Mouse (Mus musculus) cerebellum, adult 2 months (tissue): Measurements from ENCODE around the gene Ddx39b. TPM values are rescaled to one million over a fixed set of nuclear protein-coding genes. Genes with fewer than 3 reads are reported as not detected.

ENCODE experiments used
- DNase-seq, 2 experiments: peaks; one replicate each; pipeline ENCODE4 v3.0.0; 2021
- H3K27ac ChIP-seq: fragments of 200-500 bp; 2 replicates; pipeline ENCODE4 v1.5.1; 2012; ENCODE audit warnings: low read length, control low read depth, inconsistent platforms; ENCODE audit not compliant: insufficient read depth
- H3K27me3 ChIP-seq: fragments of 200-500 bp; 2 replicates; pipeline ENCODE4 v1.6.1; 2012; ENCODE audit warnings: inconsistent platforms, mild to moderate bottlenecking, low read length, moderate library complexity; ENCODE audit not compliant: control insufficient read depth, insufficient read depth
- H3K4me1 ChIP-seq: fragments of 200-500 bp; 2 replicates; pipeline ENCODE4 v1.6.1; 2011; ENCODE audit warnings: low read length; ENCODE audit not compliant: control insufficient read depth, insufficient read depth
- H3K4me3 ChIP-seq: fragments of 200-500 bp; replicated peaks from 2 replicates; pipeline ENCODE3; 2011; ENCODE audit warnings: mild to moderate bottlenecking, low read depth, low read length, control low read depth; ENCODE audit not compliant: insufficient read depth
- CTCF ChIP-seq: fragments of 200-500 bp; IDR thresholded peaks from 2 replicates; pipeline ENCODE4 v1.5.1; 2011; ENCODE audit warnings: low read depth, mild to moderate bottlenecking, control low read depth, low read length, moderate library complexity, borderline replicate concordance; ENCODE audit not compliant: insufficient read depth
- POLR2A ChIP-seq: fragments of 200-500 bp; IDR thresholded peaks from 2 replicates; pipeline ENCODE4 v1.6.1; 2011; ENCODE audit warnings: low read length, control low read depth, borderline replicate concordance; ENCODE audit not compliant: insufficient read depth
- WGBS: fragments of 180-500 bp; shearing (Covaris S2); methylation state at CpG from one replicate; pipeline ENCODE4 v1.1.7; 2018; 5-methylcytosine and 5-hydroxymethylcytosine counted together
- polyA plus RNA-seq: library from polyadenylated mRNA; depleted of rRNA; stranded (reverse); fragments of >200 nt; gene quantifications from 2 replicates; pipeline ENCODE4 v1.2.3, GENCODE M21; 2012

Gene Ddx39b
- polyA plus RNA-seq, 1 experiment, result 438 TPM

DNA sequence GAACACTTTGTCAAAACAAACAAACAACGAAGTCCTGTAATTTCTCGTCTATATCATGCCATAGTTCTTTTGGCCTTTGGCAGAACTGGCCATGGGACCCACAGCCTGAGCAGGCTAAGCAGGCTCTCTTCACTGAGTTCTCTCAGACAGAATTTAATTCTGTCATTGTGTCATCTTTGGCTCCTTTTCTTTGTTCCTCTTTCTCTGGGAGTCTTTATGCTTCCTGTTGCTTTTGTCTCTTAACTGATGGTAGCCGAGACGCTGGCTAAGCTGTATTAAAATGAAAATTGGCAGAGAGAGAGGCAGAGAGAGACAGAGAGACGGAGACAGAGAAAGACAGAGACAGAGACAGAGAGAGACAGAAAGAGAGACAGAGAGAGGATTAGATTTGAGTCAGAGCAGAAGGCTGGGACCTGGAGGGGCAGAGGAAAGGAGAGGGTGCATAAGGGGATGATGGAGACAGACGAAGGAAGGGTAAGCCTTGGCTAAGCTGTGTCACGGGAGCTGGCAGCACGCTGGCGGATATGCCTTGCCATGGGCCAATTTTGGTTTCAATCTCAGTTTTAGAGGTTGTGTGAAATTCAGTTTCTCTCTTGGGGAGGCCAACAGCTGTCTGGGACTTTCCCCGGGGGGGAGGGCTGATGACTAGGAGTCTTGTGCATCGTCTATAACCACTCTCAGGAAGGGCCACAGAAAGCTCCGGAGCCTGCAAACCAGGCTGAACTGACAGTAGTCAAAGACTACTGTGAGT lies 31.6 kb upstream of the Ddx39b start:
- Histone ChIP-seq H3K4me1 (no peaks in the 10 kb centered on the region), H3K4me3 (no peak overlapping the region), H3K27ac (no peak overlapping the region), H3K27me3 (no peaks in the 10 kb centered on the region)
- 68% methylated on average over 12 of the region's 12 CpGs for WGBS
- DNase-seq, result no peak
- no peak for TF ChIP-seq POLR2A
- no peak for TF ChIP-seq CTCF

DNA sequence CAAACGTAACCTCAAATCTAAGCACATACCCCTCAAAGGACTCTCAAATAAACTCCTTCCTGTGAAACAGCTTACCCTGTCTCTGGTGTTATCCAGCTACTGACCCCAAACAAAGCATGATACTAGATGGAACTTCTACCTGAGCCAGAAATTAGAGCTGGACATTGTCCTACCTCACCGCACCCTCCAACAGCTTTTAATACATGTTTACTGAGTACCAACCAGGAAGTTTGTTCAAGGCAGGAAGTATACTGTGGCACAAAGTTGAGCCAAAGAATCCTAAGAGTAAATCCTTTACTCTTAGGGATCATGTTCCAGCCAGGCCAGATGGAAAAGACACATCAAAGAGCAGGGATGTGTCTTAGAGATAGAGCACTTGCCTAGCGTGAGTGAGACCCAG lies 31.0 kb upstream of the Ddx39b start:
- H3K4me1 ChIP-seq, result no peaks in the 10 kb centered on the region
- no peaks in the 10 kb centered on the region for H3K27me3 ChIP-seq
- no peak for DNase-seq
- TF ChIP-seq POLR2A, result no peak
- TF ChIP-seq CTCF, result no peak
- 82% methylated on average over 3 of the region's 3 CpGs for WGBS
- H3K4me3 ChIP-seq, result no peak overlapping the region
- no peak overlapping the region for H3K27ac ChIP-seq

DNA sequence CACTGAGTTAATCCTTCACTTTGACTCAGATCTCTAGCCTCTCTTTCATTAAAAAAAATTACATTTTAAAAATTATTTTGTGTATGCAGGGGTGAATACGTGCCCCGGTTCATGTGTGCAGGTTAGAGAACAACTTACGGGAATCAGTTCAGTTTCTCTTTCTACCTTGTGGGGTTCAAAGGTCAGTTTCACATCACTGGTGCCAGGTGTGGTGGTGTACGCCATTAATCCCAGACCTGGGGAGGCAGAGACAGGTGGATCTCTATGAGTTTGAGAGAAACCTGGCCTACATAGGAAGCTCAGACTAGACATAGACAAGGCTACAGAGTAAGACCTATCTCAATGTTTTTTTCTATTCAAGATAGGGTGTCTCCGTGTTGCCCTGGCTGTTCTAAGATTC lies 28.5 kb upstream of the Ddx39b start:
- H3K27ac ChIP-seq, result no peak overlapping the region
- H3K4me1 ChIP-seq, result no peaks in the 10 kb centered on the region
- H3K4me3 ChIP-seq, result no peak overlapping the region
- WGBS, result 93% methylated on average over 5 of the region's 5 CpGs
- no peak for TF ChIP-seq POLR2A
- TF ChIP-seq CTCF, result no peak
- DNase-seq, result no peak
- H3K27me3 ChIP-seq, result no peaks in the 10 kb centered on the region

DNA sequence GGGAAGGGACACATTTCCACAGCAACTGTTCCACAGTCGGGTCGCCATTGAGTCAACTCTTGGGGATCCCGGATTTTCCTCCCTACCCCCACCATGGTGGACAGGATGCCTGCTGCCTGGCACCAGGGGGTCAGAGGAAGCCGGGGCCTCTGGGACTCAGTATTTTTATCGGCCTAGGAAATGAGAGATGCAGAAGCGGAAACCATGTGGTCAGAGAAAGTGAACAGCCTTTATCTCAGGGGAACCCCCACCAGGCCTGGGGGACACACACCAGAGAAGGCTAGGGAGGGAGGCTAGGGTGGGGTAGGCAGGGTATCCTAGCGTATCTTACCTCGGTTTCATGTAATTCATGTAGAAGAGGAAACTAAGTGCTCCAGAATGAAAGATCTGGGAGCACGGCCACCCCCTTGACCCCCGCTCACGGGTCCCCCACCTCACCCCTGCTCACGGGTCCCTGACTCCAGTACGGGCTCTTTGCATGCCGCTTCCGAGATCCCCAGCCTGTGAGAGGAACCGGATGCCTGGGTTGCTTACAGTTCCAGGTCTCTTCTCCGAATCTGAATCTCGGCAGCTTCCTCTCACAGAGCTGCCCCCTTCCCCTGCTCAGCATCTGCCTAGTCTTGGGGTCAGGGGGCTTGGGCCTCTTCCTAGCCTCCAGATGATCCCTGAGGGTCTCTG lies 22.9 kb upstream of the Ddx39b start:
- peaks cover 15% of the 10 kb centered on the region for H3K4me1 ChIP-seq
- no peak for DNase-seq
- no peaks in the 10 kb centered on the region for H3K27me3 ChIP-seq
- no peak overlapping the region for H3K27ac ChIP-seq
- TF ChIP-seq CTCF (no peak), POLR2A (no peak)
- 83% methylated on average over 18 of the region's 18 CpGs for WGBS
- no peak overlapping the region for H3K4me3 ChIP-seq

DNA sequence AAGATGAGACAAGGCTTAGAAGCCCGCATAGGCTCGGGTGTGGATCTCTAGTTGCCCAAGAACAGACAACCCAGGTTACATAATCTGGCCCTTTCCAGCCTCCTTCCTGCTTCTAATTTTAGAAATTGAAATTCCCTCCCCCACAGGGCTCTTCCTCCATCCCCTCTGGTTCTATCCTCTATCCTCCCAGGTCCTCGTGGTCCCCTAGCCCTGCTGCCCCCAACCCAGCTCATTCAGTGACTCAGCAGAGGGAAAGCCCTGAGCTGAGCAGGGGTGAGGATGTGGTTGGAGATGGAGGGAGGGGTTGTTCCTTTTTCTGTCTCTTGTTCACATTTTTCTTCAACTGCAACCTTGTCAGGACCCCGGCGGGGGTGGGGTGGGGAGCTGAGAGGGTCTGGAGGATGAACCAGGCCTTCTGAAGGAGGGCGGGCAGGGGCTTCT lies 21.9 kb upstream of the Ddx39b start:
- no peaks in the 10 kb centered on the region for H3K27me3 ChIP-seq
- TF ChIP-seq POLR2A, result no peak
- no peak for TF ChIP-seq CTCF
- DNase-seq, result peak in 1 of 2 experiments; percentile 36
- no peak overlapping the region for H3K4me3 ChIP-seq
- H3K27ac ChIP-seq, result peak overlapping the region; percentile 46; the same call in 1 of the 2 replicates
- peaks cover 15% of the 10 kb centered on the region for H3K4me1 ChIP-seq
- WGBS, result 49% methylated on average over 6 of the region's 6 CpGs

DNA sequence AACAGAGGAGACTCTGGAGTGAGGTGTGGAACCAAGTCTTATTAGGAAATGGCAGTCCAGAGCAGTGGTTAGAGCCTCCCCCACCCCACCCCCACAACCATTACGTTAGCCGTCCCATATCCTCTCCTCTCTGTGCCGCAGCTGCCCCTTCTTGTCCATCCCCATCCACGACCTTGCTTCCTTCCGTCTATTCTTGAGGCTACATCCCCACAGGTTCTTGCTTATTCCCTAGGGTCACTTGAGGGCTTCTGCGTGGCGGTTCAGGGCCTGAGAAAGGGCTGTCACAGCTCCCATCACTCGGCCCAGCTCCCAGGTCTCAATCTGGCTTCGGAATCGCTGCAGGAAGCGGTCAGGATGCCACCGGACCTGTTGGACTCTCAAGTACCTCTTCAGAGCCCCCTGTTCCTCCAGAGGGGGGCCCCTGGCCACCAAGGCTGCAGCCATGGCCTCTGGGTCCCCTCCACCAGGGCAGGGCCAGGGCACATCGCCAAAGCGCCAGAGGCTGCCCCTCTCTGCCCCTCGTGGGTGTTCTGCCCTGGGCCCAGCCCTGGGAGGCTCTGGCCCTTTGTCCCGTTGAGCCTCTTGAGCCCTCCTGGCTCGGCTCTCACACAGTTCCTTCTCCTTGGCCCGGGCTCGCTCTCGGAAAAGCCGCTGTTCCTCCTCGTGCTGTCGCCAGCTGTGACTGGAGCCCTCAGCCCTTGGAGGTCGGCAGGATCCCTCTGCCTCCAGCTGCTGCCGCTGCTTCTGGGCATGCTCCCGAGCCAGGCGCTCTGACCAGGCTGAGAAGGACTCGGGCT lies 21.2 kb upstream of the Ddx39b start, which contains the start of gene Gm16181:
Gene Gm16181, plus strand, starts transcription at position 679 of the 797 bp plus-strand sequence.
- peak within 1 kb of the TSS; percentile 46; the same call in 1 of the 2 replicates for H3K27ac ChIP-seq

DNA sequence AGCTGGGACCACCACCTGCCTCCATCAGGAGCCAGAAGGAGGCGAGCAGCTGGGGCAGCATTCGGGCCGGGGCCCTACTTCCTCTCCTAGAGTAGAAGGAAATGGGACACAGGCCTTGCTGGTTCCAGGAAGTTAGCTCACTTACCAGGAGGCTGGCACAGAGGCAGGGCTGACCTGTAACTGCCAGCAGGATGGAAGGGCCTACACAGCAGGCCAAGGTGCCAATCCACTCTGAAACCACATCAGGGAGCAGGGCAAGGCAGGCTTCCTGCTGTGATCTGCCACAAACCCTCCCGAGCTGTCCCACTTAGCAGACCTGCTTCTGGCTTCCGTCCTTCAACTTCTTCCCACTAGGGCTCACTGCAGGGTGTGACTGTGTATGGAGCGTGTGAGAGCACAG lies 19.2 kb upstream of the Ddx39b start:
- H3K4me1 ChIP-seq, result peaks cover 15% of the 10 kb centered on the region
- H3K4me3 ChIP-seq, result no peak overlapping the region
- no peak for DNase-seq
- WGBS, result 16% methylated on average over 6 of the region's 6 CpGs
- no peaks in the 10 kb centered on the region for H3K27me3 ChIP-seq
- H3K27ac ChIP-seq, result no peak overlapping the region; the same call in 1 of the 2 replicates
- TF ChIP-seq POLR2A (no peak), CTCF (no peak)

More for the DNA sequence above, 21.2 kb upstream of the Ddx39b start, which contains the start of gene Gm16181:
- TF ChIP-seq POLR2A (no peak), CTCF (no peak)
- peaks cover 15% of the 10 kb centered on the region for H3K4me1 ChIP-seq
- H3K27me3 ChIP-seq, result no peaks in the 10 kb centered on the region
- 66% methylated on average over 28 of the region's 28 CpGs for WGBS
- no peak within 1 kb of the TSS for H3K4me3 ChIP-seq
- DNase-seq, result no peak

DNA sequence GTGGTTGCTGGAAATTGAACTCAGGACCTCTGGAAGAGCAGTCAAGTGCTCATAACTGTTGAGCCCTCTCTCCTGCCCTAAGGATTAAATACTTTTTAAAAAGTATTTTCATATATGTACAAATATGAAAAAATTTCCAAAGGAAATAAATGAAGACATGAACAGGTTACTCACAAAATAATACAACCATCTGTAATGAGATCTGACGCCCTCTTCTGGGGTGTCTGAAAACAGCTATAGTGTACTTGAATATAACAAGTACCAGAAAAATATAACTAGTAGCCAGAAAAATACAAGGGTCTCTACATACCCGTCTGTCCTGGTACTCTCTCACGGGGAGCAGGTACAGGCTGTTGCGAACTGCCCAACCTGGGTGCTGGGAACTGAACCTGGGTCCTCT lies 16.9 kb upstream of the Ddx39b start:
- peaks cover 10% of the 10 kb centered on the region for H3K4me1 ChIP-seq
- H3K27ac ChIP-seq, result no peak overlapping the region
- no peak for TF ChIP-seq POLR2A
- TF ChIP-seq CTCF, result no peak
- H3K4me3 ChIP-seq, result no peak overlapping the region
- no peaks in the 10 kb centered on the region for H3K27me3 ChIP-seq
- 96% methylated on average over 4 of the region's 4 CpGs for WGBS
- DNase-seq, result no peak
